Mouse (Mus musculus) heart, embryonic 15.5 days (tissue): ENCODE data around the gene D630045J12Rik. TPM values are rescaled to one million over a fixed set of nuclear protein-coding genes. Genes with fewer than 3 reads are reported as not detected.

Source experiments
- ATAC-seq: fragments of 200-750 bp; cut with Nextera tagmentation; replicated peaks from 2 replicates; pipeline ENCODE4 v1.8.0; 2017; ENCODE audit warnings: low read depth, moderate TSS enrichment; ENCODE audit not compliant: insufficient number of reproducible peaks, insufficient read depth, low FRiP score
- H3K27ac ChIP-seq: fragments of 300-500 bp; sonication (generic); 2 replicates; pipeline ENCODE4 v1.5.1; 2015; ENCODE audit warnings: mild to moderate bottlenecking, inconsistent platforms
- H3K27me3 ChIP-seq: fragments of 300-500 bp; sonication (generic); 2 replicates; pipeline ENCODE4 v1.6.1; 2015; ENCODE audit warnings: inconsistent platforms
- H3K36me3 ChIP-seq: fragments of 300-500 bp; sonication (generic); 2 replicates; pipeline ENCODE4 v1.6.1; 2015; ENCODE audit warnings: mild to moderate bottlenecking, inconsistent platforms
- H3K4me1 ChIP-seq: fragments of 300-500 bp; sonication (generic); replicated peaks from 2 replicates; pipeline ENCODE4 v1.6.1; 2015; ENCODE audit warnings: inconsistent platforms
- H3K4me2 ChIP-seq: fragments of 300-500 bp; sonication (generic); 2 replicates; pipeline ENCODE4 v1.6.1; 2015; ENCODE audit warnings: inconsistent platforms, mild to moderate bottlenecking, moderate library complexity
- H3K4me3 ChIP-seq: fragments of 300-500 bp; sonication (generic); 2 replicates; pipeline ENCODE4 v1.5.1; 2015; ENCODE audit warnings: mild to moderate bottlenecking, inconsistent platforms
- H3K9ac ChIP-seq: fragments of 300-500 bp; sonication (generic); 2 replicates; pipeline ENCODE4 v1.6.1; 2015; ENCODE audit warnings: mild to moderate bottlenecking, inconsistent platforms
- H3K9me3 ChIP-seq: fragments of 300-500 bp; sonication (generic); replicated peaks from 2 replicates; pipeline ENCODE4 v1.6.1; 2016; ENCODE audit warnings: inconsistent platforms
- WGBS: fragments of 180-500 bp; shearing (Covaris S2); methylation state at CpG from one replicate; pipeline ENCODE4 v1.1.7; 2015; ENCODE audit warnings: mixed read lengths; 5-methylcytosine and 5-hydroxymethylcytosine counted together
- polyA plus RNA-seq: library from polyadenylated mRNA; unstranded; fragments of >200 nt; fragmentation: Nextera tagmentation; extraction: Ambion mirVana; gene quantifications from 2 replicates; pipeline ENCODE4 v1.2.1, GENCODE M21; 2015

Gene D630045J12Rik
- polyA plus RNA-seq, 1 experiment from 2014 or later = 1.1 TPM

DNA sequence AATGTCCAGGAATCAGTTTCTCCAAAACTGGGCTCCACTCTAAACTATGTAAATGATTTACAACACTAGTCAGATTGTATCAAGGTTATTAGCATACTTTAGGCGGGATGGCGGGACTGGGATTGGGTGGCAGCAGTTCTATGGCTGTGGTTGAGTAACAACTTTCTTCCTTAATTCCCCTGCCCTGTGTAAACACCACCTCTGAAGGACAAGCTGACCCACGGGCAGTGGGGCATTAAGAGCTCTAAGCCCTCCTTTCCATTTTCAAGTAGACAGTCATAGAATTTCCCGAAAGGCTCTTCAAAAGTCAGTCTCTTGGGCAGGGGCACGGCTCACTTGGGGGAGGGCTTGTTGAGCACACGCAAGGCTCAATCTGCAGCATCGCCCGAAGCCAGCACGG is 142.9 kb downstream of the D630045J12Rik start:
- Histone ChIP-seq H3K4me2 (no peak overlapping the region), H3K9ac (no peak overlapping the region), H3K36me3 (no peaks in the 10 kb centered on the region), H3K4me1 (no peaks in the 10 kb centered on the region), H3K27me3 (no peaks in the 10 kb centered on the region), H3K27ac (no peak overlapping the region), H3K4me3 (no peak overlapping the region), H3K9me3 (no peaks in the 10 kb centered on the region)
- ATAC-seq = no peak
- WGBS = 77% methylated on average over 9 of the region's 9 CpGs

- H3K27ac ChIP-seq = no peak overlapping the region
- H3K4me3 ChIP-seq = no peak overlapping the region
- peak overlapping the region; percentile 12; the same call in 1 of the 2 replicates for H3K4me2 ChIP-seq
- no peaks in the 10 kb centered on the region for H3K27me3 ChIP-seq
- no peaks in the 10 kb centered on the region for H3K36me3 ChIP-seq
- no peaks in the 10 kb centered on the region for H3K9me3 ChIP-seq
- 19% methylated on average over 9 of the region's 9 CpGs for WGBS
- no peak for ATAC-seq
- H3K4me1 ChIP-seq = no peaks in the 10 kb centered on the region
- H3K9ac ChIP-seq = no peak overlapping the region
Measured at GRCm38 (mm10) chr6:38109871-38110270, 143.9 kb downstream of the D630045J12Rik start.

GRCm38 (mm10) chr6:38109160-38109795 is 144.5 kb downstream of the D630045J12Rik start, which contains the start of gene Tmem213:
Tmem213 (plus strand) TSS chr6:38109255.
- H3K4me2 ChIP-seq = peak within 1 kb of the TSS; percentile 12; the same call in 1 of the 2 replicates
- H3K4me1 ChIP-seq = no peaks in the 10 kb centered on the region
- ATAC-seq = 0 out of 2 replicates have a peak, but pooled peaks have one; percentile 18
- WGBS = 36% methylated on average over 9 of the region's 9 CpGs
- no peak within 1 kb of the TSS for H3K4me3 ChIP-seq
- no peak within 1 kb of the TSS for H3K9ac ChIP-seq
- no peak within 1 kb of the TSS for H3K27ac ChIP-seq
- no peaks in the 10 kb centered on the region for H3K27me3 ChIP-seq
- H3K9me3 ChIP-seq = no peaks in the 10 kb centered on the region
- H3K36me3 ChIP-seq = no peaks in the 10 kb centered on the region

DNA sequence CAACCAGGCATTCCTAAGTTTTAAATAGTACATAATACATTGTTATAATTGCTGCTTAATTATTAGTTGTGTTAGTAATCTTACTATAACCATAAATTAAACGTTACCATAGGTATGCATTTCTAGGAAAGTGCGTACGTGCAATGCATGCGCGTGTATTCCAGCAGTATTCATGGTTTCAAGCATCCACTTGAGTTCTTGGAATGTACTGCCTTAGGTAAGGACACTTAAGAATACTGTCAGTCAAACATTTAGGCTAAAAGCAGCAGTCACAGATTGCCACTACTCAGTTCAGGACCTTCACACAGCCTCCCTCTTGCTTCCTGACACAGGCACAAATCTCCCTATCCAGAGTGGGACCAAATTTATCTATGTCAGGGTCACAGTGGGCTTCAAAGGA is 145.4 kb downstream of the D630045J12Rik start:
- ATAC-seq = no peak
- H3K27ac ChIP-seq = no peak overlapping the region

GRCm38 (mm10) chr6:38105924-38106323 is 147.9 kb downstream of the D630045J12Rik start:
- no peak for ATAC-seq
- Histone ChIP-seq H3K27ac (no peak overlapping the region), H3K9ac (no peak overlapping the region), H3K4me3 (no peak overlapping the region), H3K9me3 (no peaks in the 10 kb centered on the region), H3K4me2 (no peak overlapping the region), H3K27me3 (no peaks in the 10 kb centered on the region), H3K36me3 (no peaks in the 10 kb centered on the region), H3K4me1 (0 out of 2 replicates have a peak, but pooled peaks cover 4% of the 10 kb centered on the region)
- 87% methylated on average over 9 of the region's 9 CpGs for WGBS

More for the DNA sequence above, 145.4 kb downstream of the D630045J12Rik start:
- Histone ChIP-seq H3K27me3 (no peaks in the 10 kb centered on the region), H3K9ac (no peak overlapping the region), H3K36me3 (no peaks in the 10 kb centered on the region), H3K9me3 (no peaks in the 10 kb centered on the region), H3K4me3 (no peak overlapping the region), H3K4me1 (0 out of 2 replicates have a peak, but pooled peaks cover 2% of the 10 kb centered on the region), H3K4me2 (no peak overlapping the region)
- 79% methylated on average over 5 of the region's 5 CpGs for WGBS

DNA sequence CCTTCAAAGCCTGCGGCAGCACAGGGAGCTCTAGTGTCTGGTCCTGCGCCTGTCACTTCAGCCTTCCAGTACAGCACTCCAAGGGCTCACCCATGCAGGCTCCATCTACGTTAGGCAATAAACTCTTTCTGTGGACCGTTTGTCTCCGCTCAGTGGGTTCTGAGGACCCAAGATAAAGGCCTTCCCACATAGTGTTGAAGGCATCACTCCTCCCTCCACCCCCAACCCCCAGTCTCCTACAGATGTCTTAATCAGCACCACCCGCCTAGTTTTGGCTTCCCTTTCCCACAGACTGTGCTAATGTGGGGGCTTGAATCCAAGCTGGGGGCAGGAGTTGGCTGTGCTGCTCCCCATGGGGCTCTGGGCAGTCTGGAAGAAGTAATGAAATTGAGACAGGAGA is 150.0 kb downstream of the D630045J12Rik start:
- Histone ChIP-seq H3K27me3 (no peaks in the 10 kb centered on the region), H3K4me3 (no peak overlapping the region), H3K4me2 (no peak overlapping the region), H3K4me1 (0 out of 2 replicates have a peak, but pooled peaks cover 4% of the 10 kb centered on the region), H3K36me3 (no peaks in the 10 kb centered on the region), H3K27ac (no peak overlapping the region), H3K9me3 (no peaks in the 10 kb centered on the region), H3K9ac (no peak overlapping the region)
- peak; percentile 22; the same call in 1 of the 2 replicates for ATAC-seq
- WGBS = 38% methylated on average over 6 of the region's 6 CpGs

GRCm38 (mm10) chr6:38102216-38102795 is 151.5 kb downstream of the D630045J12Rik start:
- Histone ChIP-seq H3K9me3 (no peaks in the 10 kb centered on the region), H3K4me1 (0 out of 2 replicates have a peak, but pooled peaks cover 4% of the 10 kb centered on the region), H3K4me2 (no peak overlapping the region), H3K36me3 (no peaks in the 10 kb centered on the region), H3K4me3 (no peak overlapping the region), H3K9ac (no peak overlapping the region), H3K27ac (no peak overlapping the region), H3K27me3 (no peaks in the 10 kb centered on the region)
- 76% methylated on average over 7 of the region's 7 CpGs for WGBS
- ATAC-seq = no peak

- H3K4me1 ChIP-seq = no peaks in the 10 kb centered on the region
- H3K4me3 ChIP-seq = no peak overlapping the region
- no peak overlapping the region for H3K9ac ChIP-seq
- H3K4me2 ChIP-seq = no peak overlapping the region
- no peak overlapping the region for H3K27ac ChIP-seq
- no peak for ATAC-seq
- no peaks in the 10 kb centered on the region for H3K9me3 ChIP-seq
- WGBS = 49% methylated on average over 5 of the region's 5 CpGs
- H3K36me3 ChIP-seq = no peaks in the 10 kb centered on the region
- no peaks in the 10 kb centered on the region for H3K27me3 ChIP-seq
Measured at GRCm38 (mm10) chr6:38096961-38097370, 156.8 kb downstream of the D630045J12Rik start.

- H3K27ac ChIP-seq = no peak overlapping the region
- no peaks in the 10 kb centered on the region for H3K36me3 ChIP-seq
- H3K27me3 ChIP-seq = no peaks in the 10 kb centered on the region
- H3K9ac ChIP-seq = no peak overlapping the region
- H3K9me3 ChIP-seq = no peaks in the 10 kb centered on the region
- no peak overlapping the region for H3K4me2 ChIP-seq
- no peak for ATAC-seq
- WGBS = 71% methylated on average over 10 of the region's 10 CpGs
- H3K4me3 ChIP-seq = no peak overlapping the region
- H3K4me1 ChIP-seq = no peaks in the 10 kb centered on the region
Measured at GRCm38 (mm10) chr6:38094701-38095100, 159.1 kb downstream of the D630045J12Rik start.

- H3K27me3 ChIP-seq = no peaks in the 10 kb centered on the region
- H3K4me3 ChIP-seq = no peak overlapping the region
- H3K9me3 ChIP-seq = no peaks in the 10 kb centered on the region
- H3K27ac ChIP-seq = no peak overlapping the region
- H3K9ac ChIP-seq = no peak overlapping the region
- 85% methylated on average over 8 of the region's 8 CpGs for WGBS
- H3K4me2 ChIP-seq = no peak overlapping the region
- no peaks in the 10 kb centered on the region for H3K36me3 ChIP-seq
- no peaks in the 10 kb centered on the region for H3K4me1 ChIP-seq
- no peak for ATAC-seq
Measured at GRCm38 (mm10) chr6:38092539-38092938, 161.3 kb downstream of the D630045J12Rik start.

DNA sequence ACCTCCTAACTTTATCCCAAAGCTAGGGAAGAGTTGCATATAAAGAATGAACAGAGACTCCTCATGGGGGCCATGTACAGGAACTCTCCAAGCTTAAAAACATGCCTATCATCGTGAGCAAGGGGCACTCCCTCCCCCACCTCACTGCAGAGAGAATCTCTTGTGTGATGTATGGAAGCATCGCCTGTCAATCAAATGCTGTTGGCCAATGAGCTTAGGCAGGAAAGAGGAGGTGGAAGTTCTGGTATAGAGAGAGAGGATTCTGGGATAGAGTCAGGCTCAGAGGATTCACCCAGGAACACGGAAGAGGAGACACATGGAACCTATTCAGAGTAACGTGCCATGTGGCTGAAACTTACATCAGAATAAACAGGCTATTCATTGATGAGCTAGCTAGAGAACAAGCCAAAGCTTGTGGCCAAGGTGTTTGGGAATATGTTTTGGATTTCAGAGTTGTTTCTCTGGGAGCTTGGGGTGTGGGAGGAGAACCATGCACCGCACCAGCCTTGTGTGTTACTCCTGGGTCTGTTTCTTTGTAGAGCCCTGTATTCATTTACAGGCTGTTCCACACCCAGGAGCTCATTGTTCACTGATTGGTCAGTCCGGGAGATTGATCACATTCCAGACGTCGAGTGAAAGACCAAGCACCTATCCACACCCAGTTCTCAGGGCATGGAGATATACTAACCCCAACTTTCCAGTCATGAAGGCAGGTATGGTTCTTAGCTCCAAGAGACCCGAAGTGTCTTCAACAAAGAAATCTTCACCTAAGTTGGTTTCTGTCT is 166.4 kb downstream of the D630045J12Rik start:
- WGBS = 78% methylated on average over 9 of the region's 9 CpGs
- no peak for ATAC-seq
- Histone ChIP-seq H3K36me3 (no peaks in the 10 kb centered on the region), H3K4me2 (no peak overlapping the region), H3K27ac (no peak overlapping the region), H3K9me3 (no peaks in the 10 kb centered on the region), H3K9ac (no peak overlapping the region), H3K4me1 (no peaks in the 10 kb centered on the region), H3K27me3 (no peaks in the 10 kb centered on the region), H3K4me3 (no peak overlapping the region)
